ENCODE assay signal across 8 mouse cellular contexts in the genomic region with DNA sequence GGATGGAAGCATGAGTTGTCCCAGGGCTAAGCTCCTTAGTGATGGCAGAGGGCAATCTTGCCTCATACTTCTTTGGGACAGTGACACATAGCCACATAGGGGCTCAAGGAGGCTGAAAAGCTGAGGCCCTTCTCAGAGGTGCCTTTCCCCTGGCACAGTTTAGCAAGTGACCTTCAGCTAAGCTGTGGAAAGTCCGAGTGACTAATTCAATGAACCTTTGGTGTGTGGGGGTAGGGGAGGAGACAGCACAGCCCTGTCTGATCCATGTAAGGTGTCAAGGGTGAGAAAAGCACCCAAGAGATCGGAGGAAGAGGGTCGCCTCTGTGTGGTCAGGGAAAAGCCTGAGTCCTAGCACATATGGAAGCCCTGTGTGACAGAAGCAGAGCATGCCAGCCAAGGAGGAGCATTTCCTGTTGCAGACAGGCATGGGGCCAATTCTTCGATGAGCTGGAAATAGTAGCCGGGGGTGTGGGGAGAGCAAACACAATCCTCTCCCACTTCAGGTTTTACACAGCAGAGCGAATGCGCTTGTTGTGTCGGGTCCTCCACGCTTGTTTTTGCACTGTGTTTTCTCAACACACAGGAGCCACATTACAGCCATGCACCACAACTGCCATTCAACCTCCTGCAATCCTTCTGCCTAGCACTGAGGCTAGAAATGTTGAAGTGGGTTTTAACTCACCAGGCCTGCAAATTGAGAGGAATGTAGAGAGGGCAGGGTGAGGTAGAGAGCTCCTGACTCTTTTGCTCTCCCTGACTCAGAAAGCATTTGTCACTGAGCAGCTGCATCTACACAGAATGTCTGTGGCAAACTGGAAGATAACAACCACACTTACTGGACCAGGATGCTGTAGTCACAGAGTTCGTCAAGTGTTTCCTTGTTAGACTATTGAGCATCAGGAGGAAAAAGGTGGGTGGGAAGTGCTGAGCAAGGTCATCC.
DNase-seq lines count a peak whose midpoint lies in the region; ATAC-seq and TF ChIP-seq lines count a peak whose summit lies in the region.

No protein-coding gene starts in this region.

- H3K4me1 ChIP-seq in heart, embryonic 14.5 days (ENCODE audit: control insufficient read depth in 2 of 2, insufficient read depth in 2 of 2, low read length in 2 of 2) = peaks cover 12 to 23% of the 10 kb centered on the region in 2 experiments
- H3K4me1 ChIP-seq in lung, embryonic 16.5 days (replicated peaks; ENCODE audit: control insufficient read depth, insufficient read depth, low read length) = peaks cover 17% of the 10 kb centered on the region
- H3K4me1 ChIP-seq in stomach, postnatal 0 days (replicated peaks; ENCODE audit: control insufficient read depth, insufficient read depth) = peaks cover 7% of the 10 kb centered on the region

- TF ChIP-seq CTCF in stomach, postnatal 0 days (IDR thresholded peaks at IDR 0.05; ENCODE audit: low read depth) = no peak

- H3K36me3 ChIP-seq in heart, embryonic 14.5 days (ENCODE audit: control insufficient read depth, insufficient read depth, low read length) = no peaks in the 10 kb centered on the region
- no peaks in the 10 kb centered on the region for H3K36me3 ChIP-seq in lung, embryonic 16.5 days (ENCODE audit: control insufficient read depth, insufficient read depth, low read length)
- H3K36me3 ChIP-seq in stomach, postnatal 0 days (ENCODE audit: control insufficient read depth, insufficient read depth, low read length) = no peaks in the 10 kb centered on the region

- no peak overlapping the region for H3K4me3 ChIP-seq in heart, embryonic 14.5 days (ENCODE audit: control insufficient read depth in 1 of 2, insufficient read depth in 1 of 2, low read depth in 1 of 2, low read length in 2 of 2)
- no peak overlapping the region for H3K4me3 ChIP-seq in lung, embryonic 16.5 days (ENCODE audit: low read length)
- H3K4me3 ChIP-seq in stomach, postnatal 0 days (ENCODE audit: low read depth, low read length) = no peak overlapping the region

- peak overlapping the region; percentile 27 for H3K9ac ChIP-seq in heart, embryonic 14.5 days (ENCODE audit: low read length)
- peak overlapping the region; percentile 31; the same call in 1 of the 2 replicates for H3K9ac ChIP-seq in lung, embryonic 16.5 days (ENCODE audit: low read length)
- H3K9ac ChIP-seq in stomach, postnatal 0 days (ENCODE audit: low read length) = no peak overlapping the region

- H3K27me3 ChIP-seq in heart, embryonic 14.5 days (ENCODE audit: control insufficient read depth, insufficient read depth, low read length) = no peaks in the 10 kb centered on the region
- no peaks in the 10 kb centered on the region for H3K27me3 ChIP-seq in lung, embryonic 16.5 days (ENCODE audit: control insufficient read depth, insufficient read depth, low read depth, low read length)
- H3K27me3 ChIP-seq in stomach, postnatal 0 days (ENCODE audit: control insufficient read depth, insufficient read depth, low read length) = no peaks in the 10 kb centered on the region

- DNase-seq in retina, postnatal 1 day = peak; percentile 24
- DNase-seq in retina, embryonic 14.5 days (ENCODE audit: low spot score) = no peak
- peak; percentile 95 for DNase-seq in cerebellum, adult 9-11 months
- DNase-seq in kidney, postnatal 25 days = peak; percentile 63 to 68
- peak; percentile 19 for DNase-seq in stomach, postnatal 0 days (ENCODE audit: low spot score)
- no peak for DNase-seq in c-Kit-positive CD71-positive TER-119-positive erythroid progenitor cells, embryonic 14.5 days (ENCODE audit: low spot score)

- no peak for TF ChIP-seq EP300 in stomach, postnatal 0 days (optimal IDR thresholded peaks at IDR 0.05)

- peak overlapping the region; percentile 44 for H3K4me2 ChIP-seq in heart, embryonic 14.5 days (ENCODE audit: low read length)
- peak overlapping the region; percentile 19; the same call in 1 of the 2 replicates for H3K4me2 ChIP-seq in lung, embryonic 16.5 days (ENCODE audit: low read depth, low read length)
- H3K4me2 ChIP-seq in stomach, postnatal 0 days (replicated peaks; ENCODE audit: low read depth) = no peak overlapping the region

- 15% methylated on average over 10 of the region's 10 CpGs for WGBS in heart, embryonic 14.5 days
- 15% methylated on average over 10 of the region's 10 CpGs for WGBS in lung, embryonic 16.5 days
- 45% methylated on average over 10 of the region's 10 CpGs for WGBS in stomach, postnatal 0 days

- H3K27ac ChIP-seq in heart, embryonic 14.5 days (replicated peaks in 1 of 2; ENCODE audit: control insufficient read depth in 1 of 2, insufficient read depth in 1 of 2, low read depth in 2 of 2, low read length in 2 of 2) = peak overlapping the region; percentile 87
- peak overlapping the region; percentile 74 for H3K27ac ChIP-seq in lung, embryonic 16.5 days (ENCODE audit: low read length)
- no peak overlapping the region; the same call in 1 of the 2 replicates for H3K27ac ChIP-seq in stomach, postnatal 0 days (replicated peaks)

- H3K9me3 ChIP-seq in heart, embryonic 14.5 days (ENCODE audit: control insufficient read depth, low read length) = no peaks in the 10 kb centered on the region
- H3K9me3 ChIP-seq in lung, embryonic 16.5 days (ENCODE audit: control insufficient read depth, low read length) = no peaks in the 10 kb centered on the region
- H3K9me3 ChIP-seq in stomach, postnatal 0 days (ENCODE audit: control insufficient read depth, low read length) = no peaks in the 10 kb centered on the region

- peak; percentile 49 for ATAC-seq in heart, embryonic 14.5 days (ENCODE audit: insufficient number of reproducible peaks, insufficient read depth, low FRiP score, low read depth)
- ATAC-seq in lung, embryonic 16.5 days (ENCODE audit: low read depth) = peak; percentile 83
- no peak for ATAC-seq in stomach, postnatal 0 days (ENCODE audit: low FRiP score, low TSS enrichment)

Comparison
In these comparisons a context has a peak if more than half of its experiments do, and no peak if none do; other contexts are left out.
1. DNase-seq: peak in retina, postnatal 1 day (single experiment), cerebellum, adult 9-11 months (single experiment), kidney, postnatal 25 days (2 of 2) and stomach, postnatal 0 days (single experiment); none in retina, embryonic 14.5 days (single experiment) and c-Kit-positive CD71-positive TER-119-positive erythroid progenitor cells, embryonic 14.5 days (single experiment).